Mouse (Mus musculus): Measurements from ENCODE around the gene Ttc7. TPM values are rescaled to one million over a fixed set of nuclear protein-coding genes. Genes with fewer than 3 reads are reported as not detected.

Gene Ttc7
- polyA plus RNA-seq, 1 experiment: 6.3 TPM

DNA sequence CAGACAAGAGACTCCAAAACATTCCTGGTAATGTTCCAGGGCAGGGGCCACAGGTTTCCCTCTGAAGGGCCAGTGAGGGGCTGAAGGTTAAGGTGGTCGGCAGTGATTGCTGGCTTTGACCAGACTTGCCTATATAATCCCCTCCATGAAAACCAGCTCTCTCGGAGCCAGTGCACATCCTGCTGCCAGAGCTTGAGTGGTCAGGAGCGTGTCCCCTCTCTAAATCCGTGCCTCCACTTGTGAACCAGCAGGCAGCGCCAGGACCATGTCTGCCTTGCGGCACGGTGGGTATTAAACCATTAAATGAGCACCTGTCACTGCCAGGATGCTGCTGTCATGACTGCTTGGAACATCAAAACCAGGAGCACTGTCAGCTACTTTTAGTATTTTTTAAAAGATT is 27.8 kb downstream of the Ttc7 start:
- 61% methylated on average over 7 of the region's 7 CpGs for WGBS
- no peaks in the 10 kb centered on the region for H3K27me3 ChIP-seq (ENCODE audit: control insufficient read depth, insufficient read depth, low read length)
- H3K27ac ChIP-seq (ENCODE audit: insufficient read depth, low read length): no peak overlapping the region
- no peak for DNase-seq
- H3K4me3 ChIP-seq (replicated peaks; ENCODE audit: insufficient read depth, low read depth, low read length): no peak overlapping the region
- peaks cover 4% of the 10 kb centered on the region; the same call in 1 of the 2 replicates for H3K4me1 ChIP-seq (ENCODE audit: control insufficient read depth, insufficient read depth, low read length)
- TF ChIP-seq POLR2A (IDR thresholded peaks at IDR 0.05; ENCODE audit: borderline replicate concordance, insufficient read depth, low read length) (no peak), CTCF (IDR thresholded peaks at IDR 0.05; ENCODE audit: borderline replicate concordance, insufficient read depth, low read depth, low read length) (no peak)

DNA sequence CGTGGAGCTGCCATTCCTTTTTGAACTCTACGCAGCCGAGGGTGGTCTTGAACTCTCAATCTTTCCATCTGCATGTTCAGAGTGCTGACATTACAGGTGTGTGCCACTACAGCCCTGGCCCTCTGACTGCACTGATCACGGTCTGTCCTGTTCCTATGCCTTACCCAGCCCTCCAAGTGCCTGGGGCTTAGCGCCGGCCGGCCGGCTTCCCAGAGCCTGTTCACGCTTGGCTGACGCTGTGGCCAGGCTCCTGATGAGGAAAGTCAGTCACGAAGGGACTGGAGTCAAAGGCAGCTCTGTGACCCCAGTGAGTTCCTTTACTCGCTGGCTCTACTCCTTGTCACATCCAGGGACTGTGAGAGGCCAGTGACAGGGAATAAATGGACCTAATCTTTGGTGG is 29.7 kb downstream of the Ttc7 start:
- no peak overlapping the region for H3K4me3 ChIP-seq (replicated peaks; ENCODE audit: insufficient read depth, low read depth, low read length)
- WGBS: 49% methylated on average over 12 of the region's 12 CpGs
- H3K27ac ChIP-seq (ENCODE audit: insufficient read depth, low read length): no peak overlapping the region
- no peaks in the 10 kb centered on the region for H3K27me3 ChIP-seq (ENCODE audit: control insufficient read depth, insufficient read depth, low read length)
- peaks cover 20% of the 10 kb centered on the region for H3K4me1 ChIP-seq (ENCODE audit: control insufficient read depth, insufficient read depth, low read length)
- TF ChIP-seq POLR2A (IDR thresholded peaks at IDR 0.05; ENCODE audit: borderline replicate concordance, insufficient read depth, low read length) (no peak), CTCF (IDR thresholded peaks at IDR 0.05; ENCODE audit: borderline replicate concordance, insufficient read depth, low read depth, low read length) (no peak)
- DNase-seq: no peak

DNA sequence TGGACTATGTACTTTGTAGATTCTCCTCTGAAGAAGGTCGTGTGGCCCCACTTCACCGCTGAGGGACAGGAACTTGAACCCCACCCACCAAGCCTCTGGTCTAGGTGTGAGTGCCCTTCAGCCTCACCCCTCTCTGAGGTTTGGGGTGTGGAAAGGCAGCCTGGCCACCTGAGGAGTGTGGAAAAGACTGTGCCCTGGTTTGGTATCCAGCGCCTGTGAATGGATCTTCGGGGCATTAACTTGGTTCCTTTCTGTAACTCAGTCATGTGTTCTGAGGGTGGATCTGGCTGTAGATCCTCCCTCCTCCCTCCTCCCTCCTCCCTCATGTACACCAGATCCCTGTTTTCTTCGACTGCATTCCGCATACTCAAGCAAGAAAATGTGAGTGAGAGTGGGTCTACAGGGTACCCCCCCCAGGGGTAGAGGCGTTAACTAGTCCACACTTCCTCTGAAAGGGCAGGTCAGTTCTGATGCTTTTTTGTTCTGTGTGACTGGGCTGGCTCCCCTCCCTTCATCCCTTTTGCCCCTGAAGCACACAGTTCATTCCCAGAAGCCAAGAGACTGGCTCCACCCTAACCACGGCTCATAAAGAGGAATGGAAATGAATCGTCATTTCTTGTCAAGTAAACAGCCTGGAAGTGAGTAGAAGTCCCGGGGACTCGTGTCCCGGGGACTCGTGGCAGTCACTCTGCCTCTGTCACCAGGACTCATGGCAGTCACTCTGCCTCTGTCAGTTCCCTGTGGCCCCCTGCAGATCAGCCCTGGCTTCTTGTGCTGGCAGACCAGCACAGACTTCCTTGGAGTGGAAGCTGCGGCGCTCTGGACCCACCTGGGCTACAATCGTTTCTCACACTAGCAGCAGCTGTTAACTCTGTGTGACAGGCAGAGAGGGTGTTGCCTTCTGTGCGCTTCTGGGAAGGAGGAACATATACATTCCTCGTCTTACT is 30.5 kb downstream of the Ttc7 start:
- WGBS: 37% methylated on average over 18 of the region's 18 CpGs

GRCm38 (mm10) chr17:87314121-87314520 is 31.4 kb downstream of the Ttc7 start:
- H3K4me3 ChIP-seq (replicated peaks; ENCODE audit: insufficient read depth, low read depth, low read length): no peak overlapping the region
- H3K4me1 ChIP-seq (ENCODE audit: control insufficient read depth, insufficient read depth, low read length): peaks cover 30% of the 10 kb centered on the region
- WGBS: 81% methylated on average over 8 of the region's 8 CpGs
- no peak for TF ChIP-seq CTCF (IDR thresholded peaks at IDR 0.05; ENCODE audit: borderline replicate concordance, insufficient read depth, low read depth, low read length)
- no peak for TF ChIP-seq POLR2A (IDR thresholded peaks at IDR 0.05; ENCODE audit: borderline replicate concordance, insufficient read depth, low read length)
- no peak overlapping the region for H3K27ac ChIP-seq (ENCODE audit: insufficient read depth, low read length)
- no peaks in the 10 kb centered on the region for H3K27me3 ChIP-seq (ENCODE audit: control insufficient read depth, insufficient read depth, low read length)
- DNase-seq: peak in 1 of 2 experiments; percentile 8

More for the DNA sequence above, 30.5 kb downstream of the Ttc7 start:
- H3K4me3 ChIP-seq (replicated peaks; ENCODE audit: insufficient read depth, low read depth, low read length): no peak overlapping the region
- TF ChIP-seq CTCF (IDR thresholded peaks at IDR 0.05; ENCODE audit: borderline replicate concordance, insufficient read depth, low read depth, low read length): no peak
- no peak for TF ChIP-seq POLR2A (IDR thresholded peaks at IDR 0.05; ENCODE audit: borderline replicate concordance, insufficient read depth, low read length)
- H3K27ac ChIP-seq (ENCODE audit: insufficient read depth, low read length): no peak overlapping the region
- peaks cover 27% of the 10 kb centered on the region for H3K4me1 ChIP-seq (ENCODE audit: control insufficient read depth, insufficient read depth, low read length)
- H3K27me3 ChIP-seq (ENCODE audit: control insufficient read depth, insufficient read depth, low read length): no peaks in the 10 kb centered on the region
- DNase-seq: peak; percentile 20 to 21

GRCm38 (mm10) chr17:87314530-87314946 is 31.9 kb downstream of the Ttc7 start:
- TF ChIP-seq POLR2A (IDR thresholded peaks at IDR 0.05; ENCODE audit: borderline replicate concordance, insufficient read depth, low read length) (no peak), CTCF (IDR thresholded peaks at IDR 0.05; ENCODE audit: borderline replicate concordance, insufficient read depth, low read depth, low read length) (no peak)
- WGBS: 46% methylated on average over 5 of the region's 5 CpGs
- H3K4me1 ChIP-seq (ENCODE audit: control insufficient read depth, insufficient read depth, low read length): peaks cover 30% of the 10 kb centered on the region
- H3K27me3 ChIP-seq (ENCODE audit: control insufficient read depth, insufficient read depth, low read length): no peaks in the 10 kb centered on the region
- peak in 1 of 2 experiments; percentile 65 for DNase-seq
- H3K4me3 ChIP-seq (replicated peaks; ENCODE audit: insufficient read depth, low read depth, low read length): peak overlapping the region; percentile 3
- no peak overlapping the region for H3K27ac ChIP-seq (ENCODE audit: insufficient read depth, low read length)

GRCm38 (mm10) chr17:87315021-87315531 is 32.4 kb downstream of the Ttc7 start:
- Histone ChIP-seq H3K27me3 (ENCODE audit: control insufficient read depth, insufficient read depth, low read length) (no peaks in the 10 kb centered on the region), H3K4me1 (ENCODE audit: control insufficient read depth, insufficient read depth, low read length) (peaks cover 30% of the 10 kb centered on the region), H3K27ac (ENCODE audit: insufficient read depth, low read length) (0 out of 2 replicates have a peak overlapping the region, but pooled peaks have one; percentile 9), H3K4me3 (replicated peaks; ENCODE audit: insufficient read depth, low read depth, low read length) (peak overlapping the region; percentile 3)
- WGBS: 3% methylated on average over 9 of the region's 9 CpGs
- peak; percentile 91 to 96 for DNase-seq
- TF ChIP-seq CTCF (IDR thresholded peaks at IDR 0.05; ENCODE audit: borderline replicate concordance, insufficient read depth, low read depth, low read length) (peak; percentile 93), POLR2A (IDR thresholded peaks at IDR 0.05; ENCODE audit: borderline replicate concordance, insufficient read depth, low read length) (no peak)

- no peak overlapping the region for H3K4me3 ChIP-seq (replicated peaks; ENCODE audit: insufficient read depth, low read depth, low read length)
- TF ChIP-seq POLR2A (IDR thresholded peaks at IDR 0.05; ENCODE audit: borderline replicate concordance, insufficient read depth, low read length): no peak
- peak; percentile 55 for TF ChIP-seq CTCF (IDR thresholded peaks at IDR 0.05; ENCODE audit: borderline replicate concordance, insufficient read depth, low read depth, low read length)
- no peaks in the 10 kb centered on the region for H3K27me3 ChIP-seq (ENCODE audit: control insufficient read depth, insufficient read depth, low read length)
- peak; percentile 62 to 73 for DNase-seq
- H3K27ac ChIP-seq (ENCODE audit: insufficient read depth, low read length): peak overlapping the region; percentile 67; the same call in 1 of the 2 replicates
- H3K4me1 ChIP-seq (ENCODE audit: control insufficient read depth, insufficient read depth, low read length): peaks cover 33% of the 10 kb centered on the region
- 56% methylated on average over 23 of the region's 23 CpGs for WGBS
Measured at GRCm38 (mm10) chr17:87315891-87316763, 33.4 kb downstream of the Ttc7 start.

Data from cerebellum, adult 2 months (tissue).